Mouse (Mus musculus) cerebellum, adult 2 months (tissue): Measurements from ENCODE around the gene Gcm2. TPM values are rescaled to one million over a fixed set of nuclear protein-coding genes. Genes with fewer than 3 reads are reported as not detected.
A peak's percentile ranks its signal among the peaks of the same experiment; 100 is the strongest.

ENCODE experiments used
- DNase-seq, 2 experiments: peaks; one replicate each; pipeline ENCODE4 v3.0.0; 2021
- H3K27ac ChIP-seq: fragments of 200-500 bp; 2 replicates; pipeline ENCODE4 v1.5.1; 2012; ENCODE audit warnings: low read length, control low read depth, inconsistent platforms; ENCODE audit not compliant: insufficient read depth
- H3K27me3 ChIP-seq: fragments of 200-500 bp; 2 replicates; pipeline ENCODE4 v1.6.1; 2012; ENCODE audit warnings: inconsistent platforms, mild to moderate bottlenecking, low read length, moderate library complexity; ENCODE audit not compliant: control insufficient read depth, insufficient read depth
- H3K4me1 ChIP-seq: fragments of 200-500 bp; 2 replicates; pipeline ENCODE4 v1.6.1; 2011; ENCODE audit warnings: low read length; ENCODE audit not compliant: control insufficient read depth, insufficient read depth
- H3K4me3 ChIP-seq: fragments of 200-500 bp; replicated peaks from 2 replicates; pipeline ENCODE3; 2011; ENCODE audit warnings: mild to moderate bottlenecking, low read depth, low read length, control low read depth; ENCODE audit not compliant: insufficient read depth
- CTCF ChIP-seq: fragments of 200-500 bp; IDR thresholded peaks from 2 replicates; pipeline ENCODE4 v1.5.1; 2011; ENCODE audit warnings: low read depth, mild to moderate bottlenecking, control low read depth, low read length, moderate library complexity, borderline replicate concordance; ENCODE audit not compliant: insufficient read depth
- POLR2A ChIP-seq: fragments of 200-500 bp; IDR thresholded peaks from 2 replicates; pipeline ENCODE4 v1.6.1; 2011; ENCODE audit warnings: low read length, control low read depth, borderline replicate concordance; ENCODE audit not compliant: insufficient read depth
- whole genome bisulfite sequencing: fragments of 180-500 bp; shearing (Covaris S2); methylation state at CpG from one replicate; pipeline ENCODE4 v1.1.7; 2018; 5-methylcytosine and 5-hydroxymethylcytosine counted together
- polyA plus RNA-seq: library from polyadenylated mRNA; depleted of rRNA; stranded (reverse); fragments of >200 nt; gene quantifications from 2 replicates; pipeline ENCODE4 v1.2.3, GENCODE M21; 2012

Gcm2 gene
- polyA plus RNA-seq, 1 experiment = not detected

DNA sequence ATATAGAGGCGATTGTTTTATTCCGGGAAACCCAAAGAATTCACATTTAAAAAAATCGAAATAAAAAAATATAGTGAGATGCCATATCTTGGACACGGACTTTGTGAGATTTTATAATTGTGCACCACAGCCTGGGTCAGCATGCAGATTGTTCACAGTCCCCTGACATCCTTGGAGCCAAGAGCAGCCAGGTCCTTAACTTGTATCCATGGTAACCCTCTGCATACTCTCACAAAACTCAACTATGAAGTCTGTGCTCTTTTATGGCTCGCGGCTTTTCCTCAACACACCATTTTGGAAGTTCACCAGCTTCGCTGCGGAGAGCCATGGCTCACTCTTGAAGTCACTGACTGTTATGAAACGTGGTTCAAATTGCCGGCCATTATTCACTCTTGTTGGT lies 16.7 kb downstream of the Gcm2 start:
- no peaks in the 10 kb centered on the region for H3K4me1 ChIP-seq
- no peak overlapping the region for H3K27ac ChIP-seq
- TF ChIP-seq POLR2A (no peak), CTCF (no peak)
- H3K4me3 ChIP-seq = no peak overlapping the region
- 67% methylated on average over 10 of the region's 10 CpGs for WGBS
- H3K27me3 ChIP-seq = no peaks in the 10 kb centered on the region
- DNase-seq = no peak

- WGBS = 42% methylated on average over 10 of the region's 10 CpGs
Observed at GRCm38 (mm10) chr13:41091271-41091670, 19.6 kb downstream of the Gcm2 start.

GRCm38 (mm10) chr13:41088746-41089145 lies 22.1 kb downstream of the Gcm2 start:
- DNase-seq = no peak
- TF ChIP-seq CTCF (no peak), POLR2A (no peak)
- no peak overlapping the region for H3K4me3 ChIP-seq
- H3K4me1 ChIP-seq = no peaks in the 10 kb centered on the region
- no peaks in the 10 kb centered on the region for H3K27me3 ChIP-seq
- no peak overlapping the region for H3K27ac ChIP-seq

More at GRCm38 (mm10) chr13:41091271-41091670, 19.6 kb downstream of the Gcm2 start:
- DNase-seq = no peak
- TF ChIP-seq POLR2A = no peak
- TF ChIP-seq CTCF = no peak
- no peak overlapping the region for H3K27ac ChIP-seq
- no peaks in the 10 kb centered on the region for H3K27me3 ChIP-seq
- no peak overlapping the region for H3K4me3 ChIP-seq
- H3K4me1 ChIP-seq = no peaks in the 10 kb centered on the region

- Histone ChIP-seq H3K4me3 (no peak overlapping the region), H3K27me3 (no peaks in the 10 kb centered on the region), H3K4me1 (no peaks in the 10 kb centered on the region), H3K27ac (no peak overlapping the region)
- no peak for TF ChIP-seq POLR2A
- no peak for TF ChIP-seq CTCF
- WGBS = 21% methylated on average over 2 of the region's 2 CpGs
- no peak for DNase-seq
Observed at GRCm38 (mm10) chr13:41085140-41085539, 25.7 kb downstream of the Gcm2 start.

- WGBS = 88% methylated on average over 3 of the region's 3 CpGs
- H3K4me3 ChIP-seq = no peak overlapping the region
- TF ChIP-seq CTCF = no peak
- no peak for TF ChIP-seq POLR2A
Observed at GRCm38 (mm10) chr13:41084521-41084920, 26.3 kb downstream of the Gcm2 start.

DNA sequence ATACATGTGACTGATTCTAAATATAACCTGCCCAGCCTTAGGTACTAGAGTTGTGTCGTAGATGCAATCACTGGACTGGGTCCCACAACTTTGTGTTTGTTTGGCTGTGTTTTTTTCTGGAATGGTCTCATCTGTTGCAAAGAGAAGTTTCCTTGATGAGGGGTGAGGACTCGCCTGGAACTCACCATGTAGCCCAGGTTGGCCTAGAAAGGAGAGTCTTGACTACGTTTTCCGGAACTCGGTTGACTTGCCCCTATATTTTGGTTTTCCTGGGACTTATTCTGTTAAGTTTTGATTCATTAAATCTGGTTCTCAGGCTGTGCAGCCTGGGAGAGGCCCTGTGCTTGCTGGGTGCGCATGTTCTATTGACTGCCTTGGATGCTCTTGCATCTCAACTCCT lies 30.1 kb downstream of the Gcm2 start:
- WGBS = 98% methylated on average over 6 of the region's 6 CpGs
- no peak overlapping the region for H3K4me3 ChIP-seq
- no peak overlapping the region for H3K27ac ChIP-seq
- no peak for DNase-seq
- no peaks in the 10 kb centered on the region for H3K27me3 ChIP-seq
- TF ChIP-seq POLR2A = no peak
- TF ChIP-seq CTCF = no peak
- H3K4me1 ChIP-seq = no peaks in the 10 kb centered on the region

More at GRCm38 (mm10) chr13:41084521-41084920, 26.3 kb downstream of the Gcm2 start:
- no peaks in the 10 kb centered on the region for H3K27me3 ChIP-seq
- H3K4me1 ChIP-seq = no peaks in the 10 kb centered on the region
- no peak overlapping the region for H3K27ac ChIP-seq
- no peak for DNase-seq

GRCm38 (mm10) chr13:41079859-41080258 lies 31.0 kb downstream of the Gcm2 start:
- no peaks in the 10 kb centered on the region for H3K4me1 ChIP-seq
- TF ChIP-seq POLR2A = no peak
- TF ChIP-seq CTCF = no peak
- H3K4me3 ChIP-seq = no peak overlapping the region

GRCm38 (mm10) chr13:41079421-41079780 lies 31.4 kb downstream of the Gcm2 start, which contains the start of gene Mak:
Gene Mak, minus strand, starts transcription at chr13:41079706.
- no peak within 1 kb of the TSS for H3K27ac ChIP-seq
- 1% methylated on average over 38 of the region's 40 CpGs for WGBS
- H3K4me3 ChIP-seq = peak within 1 kb of the TSS; percentile 38
- H3K27me3 ChIP-seq = no peaks in the 10 kb centered on the region
- no peak for TF ChIP-seq CTCF
- TF ChIP-seq POLR2A = no peak
- DNase-seq = peak; percentile 35 to 44
- no peaks in the 10 kb centered on the region for H3K4me1 ChIP-seq

More at GRCm38 (mm10) chr13:41079859-41080258, 31.0 kb downstream of the Gcm2 start:
- Histone ChIP-seq H3K27me3 (no peaks in the 10 kb centered on the region), H3K27ac (no peak overlapping the region)
- no peak for DNase-seq
- 67% methylated on average over 5 of the region's 5 CpGs for WGBS
